Mouse (Mus musculus) c-Kit-positive CD71-positive TER-119-negative erythroid progenitor cells, embryonic 14.5 days (primary cell): ENCODE results near the gene Ap1s2.

Experiments used
- DNase-seq: peaks from one replicate; pipeline ENCODE4 v3.0.0-alpha.2; 2013; ENCODE audit warnings: low read depth

Ap1s2 gene

DNA sequence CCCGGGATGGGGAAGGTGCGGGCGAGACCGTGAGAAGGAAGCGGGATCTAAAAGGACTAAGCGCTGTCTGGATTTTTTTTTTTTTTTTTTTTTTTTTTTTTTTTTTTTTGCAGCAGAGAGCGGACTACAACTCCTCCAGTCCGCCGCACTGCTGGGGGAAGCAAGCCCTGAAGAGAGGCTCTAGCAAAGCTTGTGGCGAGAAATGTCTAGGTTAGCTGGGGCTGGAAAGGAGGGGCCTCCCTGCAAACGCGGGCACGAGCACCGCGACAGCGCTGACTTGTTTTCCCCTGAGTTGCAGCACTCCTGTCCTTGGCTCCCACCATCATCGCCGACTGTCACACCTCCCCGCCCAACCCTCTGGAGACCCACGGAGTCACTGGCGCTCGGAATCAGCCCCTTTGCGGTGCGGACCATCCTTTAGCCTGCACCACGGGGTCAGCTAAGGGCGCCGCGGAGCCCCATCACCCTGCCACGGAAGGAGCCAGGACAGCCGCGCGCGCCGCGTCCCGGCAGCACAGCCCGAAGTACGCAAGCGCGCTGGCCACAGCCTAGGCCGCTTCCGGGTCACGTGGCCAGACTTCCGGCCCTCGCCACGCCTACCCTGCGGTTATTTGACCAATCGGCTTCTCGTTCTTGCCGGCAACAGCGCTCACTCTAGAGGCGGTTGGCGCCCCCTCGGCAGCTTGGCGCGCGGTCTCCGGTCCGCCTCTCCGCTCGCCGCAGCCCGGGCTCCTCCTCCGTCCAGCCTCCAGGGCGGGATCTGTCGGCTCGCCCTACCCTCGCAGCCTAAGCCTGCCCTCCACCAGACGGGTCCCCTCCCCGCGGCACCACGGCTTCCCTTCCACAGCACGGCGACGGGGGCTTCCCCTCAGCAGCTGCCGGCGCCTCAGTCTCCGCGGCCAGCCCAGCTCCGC, at the start of gene Ap1s2:
TSS of gene Ap1s2 (plus strand) at position 681 of the 914 bp plus-strand sequence.
- DNase-seq = peak; percentile 74

DNA sequence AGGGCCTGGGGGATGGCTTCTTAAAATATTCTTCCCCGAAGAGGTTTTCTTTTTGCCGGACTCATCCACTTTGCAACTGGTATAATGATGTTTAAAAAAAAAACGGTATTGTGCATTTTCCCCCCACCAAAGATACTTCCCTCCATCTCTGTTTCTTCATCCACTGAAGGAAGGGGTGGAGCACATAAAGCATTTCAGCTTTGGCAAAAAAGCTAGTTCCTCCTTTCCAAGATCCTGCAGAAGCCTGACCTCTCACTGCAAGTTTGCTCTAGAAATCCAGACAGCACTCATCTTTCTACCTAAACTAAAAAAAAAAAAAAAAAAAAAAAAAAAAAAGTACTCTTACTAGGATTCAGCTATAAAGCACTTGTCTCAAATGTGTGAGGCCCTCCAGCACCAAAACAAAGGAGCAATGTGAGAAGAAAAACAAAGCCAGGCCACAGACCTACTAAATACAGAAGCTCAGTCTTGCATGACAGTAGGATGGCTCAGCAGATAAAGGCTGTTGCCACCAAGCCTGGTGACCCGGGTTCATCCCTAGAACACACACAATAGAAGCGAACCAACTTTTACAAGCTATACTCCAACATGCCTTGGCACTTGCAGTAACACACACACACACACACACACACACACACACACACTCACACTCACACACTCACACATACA, 41.0 kb upstream of the Ap1s2 start:
- no peak for DNase-seq

- no peak for DNase-seq
Observed at GRCm38 (mm10) chrX:163868659-163869278, 40.0 kb upstream of the Ap1s2 start.

DNA sequence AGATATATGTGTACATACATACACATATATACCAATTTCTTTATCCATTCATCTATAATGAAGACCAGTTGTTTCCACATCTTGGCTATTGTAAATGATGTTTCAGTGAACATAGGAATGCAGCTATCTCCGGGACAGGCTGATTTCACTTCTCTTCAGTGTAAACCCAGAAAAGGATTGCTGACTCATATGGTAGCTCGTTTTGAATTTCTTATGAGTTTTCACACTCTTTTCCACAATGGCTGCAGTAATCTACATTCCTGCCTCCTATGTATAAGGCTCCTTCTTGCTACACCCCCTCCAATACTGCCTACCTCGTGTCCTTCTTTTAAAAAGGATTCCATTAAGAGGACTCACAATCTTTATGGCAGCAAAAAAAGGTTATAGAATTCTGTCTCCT, 32.9 kb upstream of the Ap1s2 start:
- no peak for DNase-seq

- no peak for DNase-seq
Observed at GRCm38 (mm10) chrX:163876636-163877035, 32.2 kb upstream of the Ap1s2 start.

GRCm38 (mm10) chrX:163879039-163879438, 29.8 kb upstream of the Ap1s2 start:
- DNase-seq = no peak

GRCm38 (mm10) chrX:163879461-163879860, 29.4 kb upstream of the Ap1s2 start:
- DNase-seq = no peak

GRCm38 (mm10) chrX:163885539-163885981, 23.3 kb upstream of the Ap1s2 start:
- DNase-seq = no peak

- no peak for DNase-seq
Observed at GRCm38 (mm10) chrX:163897354-163897753, 11.5 kb upstream of the Ap1s2 start.

GRCm38 (mm10) chrX:163899431-163900020, 9.3 kb upstream of the Ap1s2 start:
- no peak for DNase-seq

DNA sequence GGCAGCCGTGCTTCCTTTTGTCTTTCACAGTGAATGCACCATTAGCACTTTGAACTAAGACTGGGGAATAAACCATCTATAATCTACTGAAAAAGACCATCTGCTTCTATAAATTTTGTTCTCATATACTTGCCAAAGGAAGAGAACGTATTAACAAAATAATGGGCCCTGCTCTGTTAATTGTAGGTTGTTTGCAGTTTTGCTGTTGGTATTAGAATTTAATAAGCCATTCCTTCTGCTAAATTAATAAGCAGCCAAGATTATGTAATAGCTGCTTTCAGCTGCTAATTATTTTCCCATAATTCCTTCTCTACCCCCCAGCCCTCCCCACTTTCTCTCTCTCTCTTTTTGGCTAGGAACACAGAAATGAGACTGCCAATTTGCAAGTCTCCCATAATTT, 2.0 kb upstream of the Ap1s2 start:
- DNase-seq = no peak

- DNase-seq = no peak
Observed at GRCm38 (mm10) chrX:163908003-163908336, 847 bp upstream of the Ap1s2 start.

GRCm38 (mm10) chrX:163909381-163909780, 564 bp downstream of the Ap1s2 start:
- DNase-seq = no peak

- no peak for DNase-seq
Observed at GRCm38 (mm10) chrX:163912791-163913190, 4.0 kb downstream of the Ap1s2 start.

- no peak for DNase-seq
Observed at GRCm38 (mm10) chrX:163929550-163929949, 20.7 kb downstream of the Ap1s2 start.

DNA sequence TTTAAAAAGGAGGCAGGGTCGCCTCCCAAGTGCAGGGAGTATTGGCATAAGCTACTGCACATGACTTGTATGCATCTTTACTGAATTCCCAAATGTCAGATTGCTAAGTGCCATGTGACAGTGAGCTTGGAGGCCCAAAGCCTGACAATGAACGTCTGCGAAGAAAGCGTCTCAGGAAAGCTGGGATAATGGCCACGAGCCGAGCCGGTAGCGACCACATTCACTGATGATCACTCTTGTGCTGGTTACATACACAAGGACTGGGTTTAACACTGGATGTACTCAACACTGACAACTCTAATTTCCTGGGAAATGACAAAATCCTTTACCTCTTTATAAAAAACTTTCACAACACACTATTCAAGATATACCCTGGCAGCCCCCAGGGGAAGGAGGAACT, 25.9 kb downstream of the Ap1s2 start:
- no peak for DNase-seq

- no peak for DNase-seq
Observed at GRCm38 (mm10) chrX:163938587-163938986, 29.8 kb downstream of the Ap1s2 start.

- DNase-seq = no peak
Observed at GRCm38 (mm10) chrX:163944381-163944780, 35.6 kb downstream of the Ap1s2 start.

DNA sequence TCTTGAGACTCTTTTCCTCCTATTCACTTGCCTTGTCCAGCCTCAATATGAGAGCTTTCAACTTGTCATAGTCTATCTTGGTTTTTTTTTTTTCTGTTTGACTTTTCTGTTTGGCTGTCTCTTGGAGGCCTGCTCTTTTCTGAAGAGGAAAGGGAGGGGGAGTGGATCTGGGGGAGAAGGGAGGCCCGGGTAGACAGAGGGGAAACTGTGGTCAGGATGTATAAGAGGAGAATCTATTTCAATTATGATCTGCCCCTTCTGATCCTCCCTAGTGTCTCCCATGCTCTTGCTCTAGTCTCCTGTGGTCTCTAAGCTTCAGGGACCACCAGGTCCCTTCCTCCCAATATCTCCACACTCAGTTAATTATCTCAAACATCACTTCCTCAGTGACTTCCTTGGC, 42.8 kb downstream of the Ap1s2 start:
- DNase-seq = no peak

GRCm38 (mm10) chrX:163957381-163957780, 48.6 kb downstream of the Ap1s2 start:
- DNase-seq = peak; percentile 1

GRCm38 (mm10) chrX:163957803-163958466, 49.1 kb downstream of the Ap1s2 start:
- DNase-seq = peak; percentile 49

- peak; percentile 78 for DNase-seq
Observed at GRCm38 (mm10) chrX:163958467-163958875, 49.7 kb downstream of the Ap1s2 start, which contains the start of gene Zrsr2. Zrsr2 (minus strand) TSS chrX:163958661.
